Mouse (Mus musculus) hindbrain, embryonic 11.5 days (tissue): ENCODE measurements around the gene Id1. TPM values are rescaled to one million over a fixed set of nuclear protein-coding genes. Genes with fewer than 3 reads are reported as not detected.

Experiments used
- ATAC-seq: fragments of 200-750 bp; cut with Nextera tagmentation; 2 replicates; pipeline ENCODE4 v1.8.0; 2017; ENCODE audit warnings: mild to moderate bottlenecking, moderate TSS enrichment, moderate library complexity; ENCODE audit not compliant: low FRiP score
- DNase-seq: peaks from one replicate; pipeline ENCODE4 v3.0.0-alpha.2; 2015; ENCODE audit warnings: low spot score
- H3K27ac ChIP-seq: fragments of 300-500 bp; sonication (generic); 2 replicates; pipeline ENCODE4 v1.5.1; 2014; ENCODE audit warnings: mild to moderate bottlenecking, low read depth, low read length
- H3K27me3 ChIP-seq: fragments of 300-500 bp; sonication (generic); 2 replicates; pipeline ENCODE4 v1.6.1; 2014; ENCODE audit warnings: mild to moderate bottlenecking, low read length, moderate library complexity, mixed read lengths; ENCODE audit not compliant: control insufficient read depth, insufficient read depth
- H3K36me3 ChIP-seq: fragments of 300-500 bp; sonication (generic); 2 replicates; pipeline ENCODE4 v1.6.1; 2014; ENCODE audit warnings: mild to moderate bottlenecking, low read length, moderate library complexity, mixed read lengths; ENCODE audit not compliant: control insufficient read depth, insufficient read depth
- H3K4me1 ChIP-seq: fragments of 300-500 bp; sonication (generic); replicated peaks from 2 replicates; pipeline ENCODE4 v1.6.1; 2014; ENCODE audit warnings: low read length, mixed read lengths; ENCODE audit not compliant: control insufficient read depth, insufficient read depth
- H3K4me2 ChIP-seq: fragments of 300-500 bp; sonication (generic); replicated peaks from 2 replicates; pipeline ENCODE4 v1.6.1; 2014; ENCODE audit warnings: mild to moderate bottlenecking, low read depth, low read length
- H3K4me3 ChIP-seq: fragments of 300-500 bp; sonication (generic); 2 replicates; pipeline ENCODE4 v1.5.1; 2014; ENCODE audit warnings: low read depth, low read length
- H3K9ac ChIP-seq: fragments of 300-500 bp; sonication (generic); 2 replicates; pipeline ENCODE4 v1.6.1; 2014; ENCODE audit warnings: low read depth, low read length
- H3K9me3 ChIP-seq: fragments of 300-500 bp; sonication (generic); 2 replicates; pipeline ENCODE4 v1.6.1; 2016; ENCODE audit warnings: low read length; ENCODE audit not compliant: control insufficient read depth
- WGBS: fragments of 180-500 bp; shearing (Covaris S2); extraction: QIAGEN DNeasy Blood & Tissue Kit; methylation state at CpG from one replicate; pipeline ENCODE4 v1.1.7; 2014; 5-methylcytosine and 5-hydroxymethylcytosine counted together
- polyA plus RNA-seq: library from polyadenylated mRNA; unstranded; fragments of >200 nt; fragmentation: Nextera tagmentation; extraction: Ambion mirVana; gene quantifications from 2 replicates; pipeline ENCODE4 v1.2.1, GENCODE M21; 2014

Gene Id1
- polyA plus RNA-seq, 1 experiment from 2014 or later, result 168 TPM

DNA sequence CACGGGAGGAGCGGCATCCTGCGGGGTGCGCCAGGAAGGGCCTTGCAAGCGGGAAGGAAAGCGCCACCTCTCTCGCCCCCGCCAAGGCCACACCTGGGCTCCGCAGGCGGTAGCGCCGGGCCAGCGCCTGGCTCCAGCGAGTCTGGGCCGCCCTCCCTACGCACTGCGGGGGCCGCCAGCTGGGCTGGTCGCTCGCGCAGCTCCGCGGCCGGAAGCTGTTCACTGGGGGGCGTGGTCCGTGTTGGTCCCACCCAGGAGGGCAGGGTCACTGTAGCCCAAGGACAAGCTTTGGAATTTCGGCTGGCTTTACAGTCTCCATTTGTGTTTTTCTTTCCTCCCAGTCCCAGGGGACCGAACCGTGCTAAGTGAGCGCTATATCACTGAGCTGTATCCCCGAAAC is 28.4 kb upstream of the Id1 start:
- peak; percentile 88 for DNase-seq
- Histone ChIP-seq H3K4me1 (peaks cover 20% of the 10 kb centered on the region), H3K4me3 (peak overlapping the region; percentile 35), H3K4me2 (peak overlapping the region; percentile 64), H3K27ac (peak overlapping the region; percentile 83), H3K27me3 (no peaks in the 10 kb centered on the region), H3K9ac (peak overlapping the region; percentile 71), H3K36me3 (peaks cover 7% of the 10 kb centered on the region; the same call in 1 of the 2 replicates), H3K9me3 (no peaks in the 10 kb centered on the region)
- WGBS, result 1% methylated on average over 31 of the region's 31 CpGs
- peak; percentile 94 for ATAC-seq

DNA sequence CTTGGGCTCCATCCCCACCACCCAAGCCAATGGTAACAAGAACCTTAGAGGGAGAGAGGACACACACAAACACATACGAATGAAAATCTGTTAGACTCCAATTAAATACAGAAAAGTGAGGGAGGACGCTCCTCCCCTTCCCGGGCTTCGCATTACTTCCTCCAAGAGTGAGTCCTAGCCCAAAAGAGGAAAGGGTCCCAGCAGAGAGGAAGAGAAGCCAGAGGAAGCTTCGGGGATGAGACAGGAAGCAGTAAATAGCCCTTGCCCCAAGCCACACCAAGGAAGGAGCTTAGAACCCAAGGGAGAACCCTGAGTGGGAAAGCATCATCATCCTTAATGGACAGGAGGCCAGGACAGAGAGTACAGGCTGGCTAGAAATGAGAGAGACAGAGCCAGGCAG is 27.0 kb upstream of the Id1 start:
- Histone ChIP-seq H3K9ac (no peak overlapping the region), H3K36me3 (peaks cover 7% of the 10 kb centered on the region; the same call in 1 of the 2 replicates), H3K27ac (no peak overlapping the region), H3K9me3 (no peaks in the 10 kb centered on the region), H3K27me3 (no peaks in the 10 kb centered on the region), H3K4me3 (no peak overlapping the region), H3K4me2 (no peak overlapping the region), H3K4me1 (peaks cover 20% of the 10 kb centered on the region)
- no peak for DNase-seq
- ATAC-seq, result no peak
- 90% methylated on average over 5 of the region's 5 CpGs for WGBS

DNA sequence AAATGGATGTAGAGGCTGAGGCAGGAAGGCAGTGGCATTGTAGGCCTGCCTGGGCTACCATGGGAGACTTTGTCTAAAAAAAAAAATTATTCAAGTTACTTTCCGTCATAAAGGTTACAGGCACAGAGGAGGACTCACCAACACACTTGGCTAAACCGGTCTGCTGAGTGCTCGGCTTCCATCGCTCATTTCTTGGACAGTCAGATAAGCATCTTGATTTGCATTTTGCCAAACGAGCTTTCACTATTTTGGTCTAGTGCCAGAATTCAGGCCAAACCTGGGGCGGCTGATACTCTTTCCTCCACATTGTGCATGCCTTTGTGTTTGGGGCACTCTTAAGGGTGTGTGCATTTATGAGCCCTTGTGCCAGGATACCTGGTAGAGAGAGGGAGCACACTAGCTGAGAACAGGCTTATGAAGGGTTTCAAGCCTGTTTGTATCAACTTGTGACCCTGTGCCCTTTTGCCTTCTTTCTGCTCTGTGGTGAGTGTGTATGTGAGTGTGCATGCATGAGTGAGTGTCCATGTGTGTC is 19.7 kb upstream of the Id1 start:
- 86% methylated on average over 6 of the region's 6 CpGs for WGBS
- no peaks in the 10 kb centered on the region for H3K9me3 ChIP-seq

DNA sequence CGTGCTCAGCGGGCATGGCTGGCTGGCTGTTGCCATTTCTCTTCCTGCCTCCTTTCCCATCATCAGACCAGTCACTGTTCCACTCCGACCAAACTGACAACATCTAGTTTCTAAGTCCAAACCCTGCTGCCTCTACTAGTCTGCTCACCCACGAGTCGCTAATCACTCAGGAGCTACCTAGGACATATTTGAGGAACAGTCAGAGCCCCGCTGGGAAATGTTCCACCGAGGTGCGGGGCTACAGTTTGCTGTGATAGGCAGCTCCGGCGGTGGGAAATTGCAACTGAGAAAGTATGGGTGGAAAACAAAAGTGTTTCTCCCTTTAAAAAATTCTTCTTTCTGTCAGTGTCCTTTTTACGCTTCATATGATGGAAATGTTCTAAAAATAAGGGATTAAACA is 18.4 kb upstream of the Id1 start:
- peak overlapping the region; percentile 84 for H3K27ac ChIP-seq
- 42% methylated on average over 11 of the region's 11 CpGs for WGBS
- H3K4me1 ChIP-seq, result peaks cover 6% of the 10 kb centered on the region; the same call in 1 of the 2 replicates
- ATAC-seq (peak; percentile 59; the same call in 1 of the 2 replicates), DNase-seq (peak; percentile 49)
- H3K4me3 ChIP-seq, result no peak overlapping the region
- H3K9ac ChIP-seq, result peak overlapping the region; percentile 16; the same call in 1 of the 2 replicates
- no peak overlapping the region; the same call in 1 of the 2 replicates for H3K4me2 ChIP-seq
- no peaks in the 10 kb centered on the region for H3K36me3 ChIP-seq
- no peaks in the 10 kb centered on the region for H3K27me3 ChIP-seq
- no peaks in the 10 kb centered on the region for H3K9me3 ChIP-seq

More for the DNA sequence above, 19.7 kb upstream of the Id1 start:
- Histone ChIP-seq H3K4me1 (peaks cover 6% of the 10 kb centered on the region; the same call in 1 of the 2 replicates), H3K27ac (peak overlapping the region; percentile 51; the same call in 1 of the 2 replicates), H3K4me3 (no peak overlapping the region), H3K4me2 (no peak overlapping the region), H3K27me3 (no peaks in the 10 kb centered on the region), H3K9ac (no peak overlapping the region), H3K36me3 (no peaks in the 10 kb centered on the region)
- no peak for DNase-seq
- no peak for ATAC-seq

DNA sequence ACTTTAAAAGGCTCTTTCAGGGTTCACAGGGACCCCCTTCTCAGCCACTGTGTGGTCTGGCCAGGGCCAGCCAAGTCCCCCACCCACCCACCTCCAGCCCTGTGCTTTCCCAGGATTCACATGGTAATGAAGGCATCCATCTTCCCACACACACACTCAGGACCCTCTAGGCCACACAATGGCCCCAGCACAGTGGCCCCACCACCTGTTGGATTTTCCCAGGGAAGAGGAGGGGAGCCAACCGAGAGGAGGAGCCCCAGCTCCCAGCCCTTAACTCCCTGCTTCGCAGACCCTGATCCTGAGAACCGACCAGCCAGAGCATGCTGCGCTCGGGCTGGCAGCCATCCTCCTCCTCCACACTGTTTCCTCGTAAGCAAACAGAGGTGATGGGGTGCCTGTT is 18.0 kb upstream of the Id1 start:
- Histone ChIP-seq H3K9me3 (no peaks in the 10 kb centered on the region), H3K27ac (peak overlapping the region; percentile 84), H3K4me1 (peaks cover 6% of the 10 kb centered on the region; the same call in 1 of the 2 replicates), H3K36me3 (no peaks in the 10 kb centered on the region), H3K27me3 (no peaks in the 10 kb centered on the region), H3K4me2 (peak overlapping the region; percentile 17; the same call in 1 of the 2 replicates), H3K9ac (0 out of 2 replicates have a peak overlapping the region, but pooled peaks have one; percentile 11), H3K4me3 (no peak overlapping the region)
- ATAC-seq (peak; percentile 97), DNase-seq (peak; percentile 72)
- WGBS, result 14% methylated on average over 6 of the region's 6 CpGs

DNA sequence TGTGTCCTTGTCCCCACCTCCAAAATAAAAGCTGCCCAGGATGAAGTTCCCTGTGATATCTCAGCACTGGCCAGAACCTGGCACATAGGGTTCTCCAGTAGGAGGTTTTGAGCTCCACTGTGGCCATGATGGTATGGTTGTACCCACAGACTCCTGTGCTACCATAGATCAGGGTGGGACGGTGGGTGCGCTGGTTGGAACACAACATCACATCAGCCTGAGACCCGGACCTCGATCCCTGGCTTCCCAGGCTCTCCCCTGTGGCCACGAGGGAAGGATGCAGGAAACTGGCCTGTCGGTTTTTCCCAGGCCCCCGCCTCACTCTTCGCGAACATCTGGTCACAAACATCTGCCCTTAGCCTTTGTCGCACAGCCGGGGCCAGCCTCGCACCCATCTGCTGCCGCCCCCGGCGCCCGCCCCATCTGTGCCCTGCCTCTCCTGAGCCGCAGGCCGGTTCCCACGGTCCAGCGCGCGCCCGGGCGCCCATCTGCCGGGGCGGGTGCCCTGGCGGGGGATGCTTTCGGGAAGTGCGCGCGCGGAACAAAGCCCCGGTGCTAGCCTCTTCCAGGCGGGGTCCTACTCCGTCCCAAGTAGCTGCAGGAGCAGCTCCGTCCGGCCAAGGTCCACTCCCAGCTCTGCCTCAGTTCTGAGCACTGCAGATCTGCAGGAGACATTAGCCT is 12.3 kb upstream of the Id1 start:
- Histone ChIP-seq H3K36me3 (no peaks in the 10 kb centered on the region), H3K4me3 (peak overlapping the region; percentile 29), H3K4me1 (peaks cover 12% of the 10 kb centered on the region), H3K9me3 (no peaks in the 10 kb centered on the region), H3K27ac (peak overlapping the region; percentile 31; the same call in 1 of the 2 replicates), H3K27me3 (no peaks in the 10 kb centered on the region), H3K4me2 (peak overlapping the region; percentile 56), H3K9ac (peak overlapping the region; percentile 59)
- 1% methylated on average over 37 of the region's 37 CpGs for WGBS
- DNase-seq, result peak; percentile 79
- ATAC-seq, result peak; percentile 84

- no peaks in the 10 kb centered on the region for H3K27me3 ChIP-seq
- peak overlapping the region; percentile 29; the same call in 1 of the 2 replicates for H3K4me3 ChIP-seq
- no peaks in the 10 kb centered on the region for H3K9me3 ChIP-seq
- H3K4me1 ChIP-seq, result peaks cover 11% of the 10 kb centered on the region
- peak overlapping the region; percentile 56 for H3K4me2 ChIP-seq
- ATAC-seq (0 out of 2 replicates have a peak, but pooled peaks have one; percentile 15), DNase-seq (no peak)
- WGBS, result 53% methylated on average over 3 of the region's 3 CpGs
- H3K27ac ChIP-seq, result peak overlapping the region; percentile 31; the same call in 1 of the 2 replicates
- H3K36me3 ChIP-seq, result no peaks in the 10 kb centered on the region
- peak overlapping the region; percentile 59 for H3K9ac ChIP-seq
Measured at GRCm38 (mm10) chr2:152724332-152724723, 11.7 kb upstream of the Id1 start.

- Histone ChIP-seq H3K4me1 (peaks cover 15% of the 10 kb centered on the region), H3K4me3 (no peak overlapping the region), H3K27me3 (no peaks in the 10 kb centered on the region), H3K4me2 (no peak overlapping the region), H3K9me3 (no peaks in the 10 kb centered on the region), H3K9ac (no peak overlapping the region), H3K27ac (peak overlapping the region; percentile 54), H3K36me3 (no peaks in the 10 kb centered on the region)
- WGBS, result 62% methylated on average over 15 of the region's 15 CpGs
- DNase-seq, result no peak
- ATAC-seq, result no peak
Measured at GRCm38 (mm10) chr2:152725178-152725750, 10.8 kb upstream of the Id1 start.
